Mouse (Mus musculus): ENCODE results near the gene Mgll.

DNA sequence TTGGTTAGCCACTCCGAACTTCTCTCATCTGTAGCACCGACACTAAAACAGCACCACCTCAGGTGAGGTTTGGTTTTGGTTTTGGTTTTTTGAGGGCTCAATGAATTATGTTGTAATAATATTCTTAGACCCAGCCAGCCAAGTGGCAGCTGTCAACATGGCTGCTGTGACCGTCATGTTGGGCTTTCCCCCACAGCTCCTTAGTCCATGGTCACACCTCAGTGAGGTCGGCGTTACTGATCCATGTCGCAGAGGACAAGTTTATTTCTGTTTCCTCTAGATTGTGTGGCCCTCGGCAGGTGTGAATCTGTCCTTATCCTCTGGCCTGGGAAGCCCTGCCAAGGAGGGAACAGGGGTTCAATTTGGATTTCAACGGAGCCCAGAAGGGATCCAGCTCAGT, 33.9 kb downstream of the Mgll start:
- no peak for TF ChIP-seq CTCF (IDR thresholded peaks at IDR 0.05; ENCODE audit: insufficient read depth, low read length)
- no peak for TF ChIP-seq POLR2A (IDR thresholded peaks at IDR 0.05; ENCODE audit: borderline replicate concordance, extremely low read depth, low read depth, low read length)

Measured in lung, adult 2 months (tissue).